Mouse (Mus musculus) testis, adult 2 months (tissue): ENCODE measurements around the gene Nanos3.

Experiments
- CTCF ChIP-seq: fragments of 200-500 bp; IDR thresholded peaks from 2 replicates; pipeline ENCODE4 v1.5.1; 2012; ENCODE audit warnings: low read depth, mild to moderate bottlenecking, inconsistent platforms, low read length, moderate library complexity; ENCODE audit not compliant: control insufficient read depth, insufficient read depth, insufficient replicate concordance
- POLR2A ChIP-seq: fragments of 200-500 bp; IDR thresholded peaks from 2 replicates; pipeline ENCODE4 v1.6.1; 2012; ENCODE audit warnings: low read depth, mild to moderate bottlenecking, inconsistent platforms, low read length, moderate library complexity; ENCODE audit not compliant: control insufficient read depth

DNA sequence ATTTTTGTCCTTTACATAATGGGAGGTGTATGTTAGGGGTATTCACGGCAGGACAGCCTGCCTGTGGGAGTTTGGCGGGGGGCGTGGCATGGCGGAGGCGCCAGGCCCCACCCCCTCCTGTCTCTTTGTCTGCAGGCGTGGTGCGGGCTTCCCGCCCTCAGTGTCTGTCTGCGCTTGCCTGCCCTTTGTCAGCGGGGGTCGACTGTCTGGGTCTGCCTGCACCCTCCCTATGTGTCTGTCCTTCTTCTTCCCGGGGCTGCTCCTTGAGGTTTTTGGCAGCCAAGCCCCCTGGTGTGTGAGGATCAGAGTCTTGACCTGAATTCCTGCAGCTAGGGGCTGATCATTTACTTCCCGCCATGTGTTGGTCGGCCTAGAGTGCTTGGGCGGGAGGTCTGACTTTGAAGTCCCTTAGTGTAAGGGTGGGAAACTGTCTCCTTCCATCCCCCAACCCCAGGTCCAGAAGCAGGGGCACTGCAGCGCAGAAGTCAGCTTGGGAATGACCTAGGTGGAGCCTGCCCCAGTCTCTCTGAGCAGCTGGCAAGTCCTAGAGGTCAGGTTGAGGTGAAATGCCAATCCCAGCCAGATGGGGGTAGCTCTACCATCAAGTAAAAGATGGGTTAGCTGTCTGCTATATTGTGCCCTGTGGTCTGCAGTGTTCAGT, 4.4 kb downstream of the Nanos3 start:
- TF ChIP-seq POLR2A (no peak), CTCF (no peak)
